Mouse (Mus musculus) B cell, adult 2 months (primary cell): Measurements from ENCODE around the gene Rbmy.
"Not testable (repeated sequence)": the region's sequence is repeated elsewhere in the genome, so short reads cannot be mapped to it uniquely, and the experiment has no call there.

Source experiments
- DNase-seq, 2 experiments: peaks; one replicate each; pipeline ENCODE4 v3.0.0; 2022

Rbmy gene

DNA sequence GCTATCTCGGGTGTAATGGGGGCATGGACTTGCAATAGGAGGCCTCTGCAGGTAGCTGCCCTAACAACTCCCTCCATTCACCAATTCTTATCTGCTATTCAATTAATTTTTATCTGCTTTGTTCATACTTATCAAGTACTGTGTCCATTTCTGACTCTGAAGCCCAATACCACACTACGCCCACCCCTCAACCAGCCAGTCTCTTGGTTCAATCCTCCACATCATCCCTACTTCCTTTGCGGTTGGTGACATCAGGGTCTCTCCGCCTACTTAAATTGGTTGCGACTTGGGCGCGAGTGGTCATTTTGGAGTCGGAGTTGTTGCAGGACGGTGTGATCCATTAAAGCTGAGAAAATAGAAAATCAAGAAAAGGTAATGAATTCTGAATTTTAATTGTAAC is at the start of gene Rbmy, which contains the start of gene Gm10256:
Rbmy (plus strand) TSS at position 301 of the 400 bp plus-strand sequence.
Gm10256 (plus strand) TSS at position 320 of the 400 bp plus-strand sequence.
- not testable (repeated sequence) for DNase-seq

DNA sequence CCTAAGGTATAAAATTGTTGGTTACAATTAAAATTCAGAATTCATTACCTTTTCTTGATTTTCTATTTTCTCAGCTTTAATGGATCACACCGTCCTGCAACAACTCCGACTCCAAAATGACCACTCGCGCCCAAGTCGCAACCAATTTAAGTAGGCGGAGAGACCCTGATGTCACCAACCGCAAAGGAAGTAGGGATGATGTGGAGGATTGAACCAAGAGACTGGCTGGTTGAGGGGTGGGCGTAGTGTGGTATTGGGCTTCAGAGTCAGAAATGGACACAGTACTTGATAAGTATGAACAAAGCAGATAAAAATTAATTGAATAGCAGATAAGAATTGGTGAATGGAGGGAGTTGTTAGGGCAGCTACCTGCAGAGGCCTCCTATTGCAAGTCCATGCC is 34.4 kb upstream of the Rbmy start, which contains the start of gene Gm4064:
Gm4064 (minus strand) TSS at position 101 of the 400 bp plus-strand sequence.
- not testable (repeated sequence) for DNase-seq
